Mouse (Mus musculus) liver, embryonic 16.5 days (tissue): ENCODE measurements around the gene Mycl. TPM values are rescaled to one million over a fixed set of nuclear protein-coding genes. Genes with fewer than 3 reads are reported as not detected.
A peak's percentile ranks its signal among the peaks of the same experiment; 100 is the strongest.

Source experiments
- ATAC-seq: fragments of 200-750 bp; cut with Nextera tagmentation; 2 replicates; pipeline ENCODE4 v1.8.0; 2017; ENCODE audit warnings: low read depth, mild to moderate bottlenecking, moderate number of reproducible peaks, moderate library complexity
- H3K27ac ChIP-seq: fragments of 300-500 bp; sonication (generic); 2 replicates; pipeline ENCODE4 v1.5.1; 2014; ENCODE audit warnings: mild to moderate bottlenecking, low read length
- H3K27me3 ChIP-seq: fragments of 300-500 bp; sonication (generic); 2 replicates; pipeline ENCODE4 v1.6.1; 2014; ENCODE audit warnings: low read depth, low read length, mixed read lengths; ENCODE audit not compliant: control insufficient read depth, insufficient read depth
- H3K36me3 ChIP-seq: fragments of 300-500 bp; sonication (generic); 2 replicates; pipeline ENCODE4 v1.6.1; 2014; ENCODE audit warnings: mild to moderate bottlenecking; ENCODE audit not compliant: control insufficient read depth, insufficient read depth
- H3K4me1 ChIP-seq: fragments of 300-500 bp; sonication (generic); 2 replicates; pipeline ENCODE4 v1.6.1; 2014; ENCODE audit warnings: low read depth, low read length, mixed read lengths; ENCODE audit not compliant: control insufficient read depth
- H3K4me2 ChIP-seq: fragments of 300-500 bp; sonication (generic); 2 replicates; pipeline ENCODE4 v1.6.1; 2014; ENCODE audit warnings: low read depth, low read length, mixed read lengths
- H3K4me3 ChIP-seq: fragments of 300-500 bp; sonication (generic); 2 replicates; pipeline ENCODE4 v1.5.1; 2014; ENCODE audit warnings: low read depth, mild to moderate bottlenecking, low read length
- H3K9ac ChIP-seq: fragments of 300-500 bp; sonication (generic); 2 replicates; pipeline ENCODE4 v1.6.1; 2014; ENCODE audit warnings: low read depth, low read length
- H3K9me3 ChIP-seq: fragments of 300-500 bp; sonication (generic); replicated peaks from 2 replicates; pipeline ENCODE4 v1.6.1; 2016; ENCODE audit warnings: low read length; ENCODE audit not compliant: control insufficient read depth
- WGBS: fragments of 180-500 bp; shearing (Covaris S2); extraction: QIAGEN DNeasy Blood & Tissue Kit; methylation state at CpG from one replicate; pipeline ENCODE4 v1.1.7; 2014; ENCODE audit not compliant: insufficient replicate concordance; 5-methylcytosine and 5-hydroxymethylcytosine counted together
- polyA plus RNA-seq: library from polyadenylated mRNA; unstranded; fragments of >200 nt; fragmentation: Nextera tagmentation; extraction: Ambion mirVana; gene quantifications from 2 replicates; pipeline ENCODE4 v1.2.1, GENCODE M21; 2015

Gene Mycl
- 0.65 and 0.92 TPM in 2 replicates for polyA plus RNA-seq

- Histone ChIP-seq H3K27me3 (peaks cover 51% of the 10 kb centered on the region), H3K4me1 (peaks cover 4% of the 10 kb centered on the region), H3K27ac (no peak within 1 kb of the TSS), H3K9ac (peak within 1 kb of the TSS; percentile 49), H3K4me3 (peak within 1 kb of the TSS; percentile 63), H3K9me3 (no peaks in the 10 kb centered on the region), H3K36me3 (no peaks in the 10 kb centered on the region), H3K4me2 (peak within 1 kb of the TSS; percentile 73)
- peak; percentile 59 for ATAC-seq
- WGBS, result under 1% methylated on average over 52 of the region's 69 CpGs
Observed at GRCm38 (mm10) chr4:122995404-122996220, at the start of gene Mycl. Mycl (plus strand) TSS chr4:122995652.

DNA sequence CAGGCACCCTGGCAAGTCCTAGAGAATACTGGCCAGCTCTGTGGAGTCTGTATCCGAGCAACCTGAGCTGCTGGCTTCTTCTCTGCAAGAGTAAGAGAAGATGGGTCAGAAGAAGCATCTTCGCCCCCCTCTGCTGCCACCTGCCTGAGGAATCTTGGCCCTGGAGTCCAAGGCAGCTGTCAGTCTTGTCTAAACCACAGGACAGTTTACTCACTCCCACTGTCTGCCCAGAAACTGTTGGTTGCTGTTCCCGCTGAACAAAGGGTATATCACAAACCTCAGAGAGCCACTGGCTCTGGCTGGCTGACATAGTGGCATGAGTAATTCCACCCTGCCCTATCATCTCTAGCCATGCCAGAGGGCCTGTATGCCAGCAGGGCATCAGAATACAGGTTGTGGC is 48.2 kb upstream of the Mycl start:
- Histone ChIP-seq H3K4me1 (no peaks in the 10 kb centered on the region), H3K4me2 (no peak overlapping the region), H3K4me3 (no peak overlapping the region), H3K9me3 (no peaks in the 10 kb centered on the region), H3K9ac (no peak overlapping the region), H3K27ac (no peak overlapping the region), H3K36me3 (no peaks in the 10 kb centered on the region), H3K27me3 (no peaks in the 10 kb centered on the region; the same call in 1 of the 2 replicates)
- WGBS, result 50% methylated on average over 3 of the region's 3 CpGs
- ATAC-seq, result no peak

DNA sequence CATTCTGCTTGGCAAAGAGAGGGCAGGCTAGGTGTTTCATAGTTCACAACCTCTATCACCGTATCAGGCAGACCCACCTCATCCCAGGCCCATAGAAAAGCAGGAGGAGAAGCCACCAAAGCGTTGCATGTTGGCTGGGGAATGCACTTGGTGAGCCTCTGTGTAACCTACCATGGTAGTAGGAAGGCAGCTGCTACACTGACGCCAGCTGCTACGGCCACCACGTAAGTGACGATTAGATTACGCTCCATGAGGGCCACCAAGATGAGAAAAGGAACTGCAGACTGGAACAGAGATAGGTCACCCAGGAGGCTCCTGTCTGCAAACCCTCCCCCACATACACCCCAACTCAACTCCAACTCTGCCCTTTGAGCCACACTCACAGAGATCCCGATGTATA is 46.4 kb upstream of the Mycl start:
- no peaks in the 10 kb centered on the region for H3K27me3 ChIP-seq
- H3K9ac ChIP-seq, result no peak overlapping the region
- no peak for ATAC-seq
- H3K36me3 ChIP-seq, result no peaks in the 10 kb centered on the region
- no peak overlapping the region for H3K4me3 ChIP-seq
- no peak overlapping the region for H3K4me2 ChIP-seq
- H3K9me3 ChIP-seq, result no peaks in the 10 kb centered on the region
- no peaks in the 10 kb centered on the region for H3K4me1 ChIP-seq
- H3K27ac ChIP-seq, result no peak overlapping the region
- WGBS, result 50% methylated on average over 8 of the region's 8 CpGs

DNA sequence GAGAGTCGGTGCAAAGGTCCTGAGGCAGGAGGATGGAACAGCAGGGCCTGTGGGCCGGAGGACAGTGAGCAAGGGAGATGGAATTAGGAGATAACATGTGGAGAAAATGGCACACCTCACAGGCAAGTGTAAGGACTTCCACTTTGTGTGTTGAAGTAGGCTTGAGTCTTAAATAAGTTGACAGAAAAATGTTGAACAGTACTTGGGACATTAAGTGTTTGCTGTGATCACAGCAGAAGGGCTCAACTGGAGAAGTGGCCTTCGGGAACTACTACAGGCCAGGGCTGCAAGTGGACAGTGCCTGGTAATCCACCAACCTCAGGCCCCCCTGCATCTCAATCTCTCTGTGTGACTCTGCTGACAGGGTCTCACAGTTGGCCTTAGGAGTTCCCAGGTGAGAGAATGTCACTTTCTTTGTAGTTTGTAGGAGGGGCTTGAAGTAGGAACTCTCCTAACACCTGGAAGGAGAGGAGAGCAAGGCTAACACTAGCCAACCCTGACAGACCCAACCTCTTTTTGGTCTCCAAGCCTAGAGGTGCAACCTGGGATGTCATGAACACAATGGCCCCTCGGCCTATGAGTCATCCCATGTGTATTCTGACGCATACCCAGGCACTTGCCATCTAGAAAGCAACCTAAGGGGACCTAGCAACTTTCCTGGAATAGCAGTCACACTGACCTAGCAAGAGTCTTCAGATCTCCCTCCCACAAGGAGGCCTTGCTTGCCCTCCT is 40.6 kb upstream of the Mycl start:
- Histone ChIP-seq H3K9ac (no peak overlapping the region), H3K4me1 (peaks cover 12% of the 10 kb centered on the region), H3K4me2 (peak overlapping the region; percentile 39), H3K36me3 (no peaks in the 10 kb centered on the region), H3K9me3 (no peaks in the 10 kb centered on the region), H3K27me3 (peaks cover 15% of the 10 kb centered on the region), H3K4me3 (no peak overlapping the region), H3K27ac (no peak overlapping the region)
- WGBS, result 29% methylated on average over 5 of the region's 5 CpGs
- ATAC-seq, result peak; percentile 14

GRCm38 (mm10) chr4:122955412-122956136 is 39.9 kb upstream of the Mycl start:
- Histone ChIP-seq H3K9ac (no peak overlapping the region), H3K36me3 (no peaks in the 10 kb centered on the region)
- WGBS, result 12% methylated on average over 17 of the region's 17 CpGs

GRCm38 (mm10) chr4:122956301-122956700 is 39.2 kb upstream of the Mycl start:
- no peak for ATAC-seq
- H3K9ac ChIP-seq, result no peak overlapping the region

More at GRCm38 (mm10) chr4:122955412-122956136, 39.9 kb upstream of the Mycl start:
- peaks cover 23% of the 10 kb centered on the region for H3K27me3 ChIP-seq
- H3K4me3 ChIP-seq, result no peak overlapping the region
- ATAC-seq, result peak; percentile 94
- no peaks in the 10 kb centered on the region for H3K9me3 ChIP-seq
- peak overlapping the region; percentile 39 for H3K4me2 ChIP-seq
- no peak overlapping the region for H3K27ac ChIP-seq
- peaks cover 12% of the 10 kb centered on the region for H3K4me1 ChIP-seq

GRCm38 (mm10) chr4:122958491-122959031 is 36.9 kb upstream of the Mycl start:
- no peak overlapping the region for H3K4me3 ChIP-seq
- peaks cover 14% of the 10 kb centered on the region for H3K4me1 ChIP-seq
- H3K27me3 ChIP-seq, result peaks cover 53% of the 10 kb centered on the region
- H3K9ac ChIP-seq, result no peak overlapping the region
- H3K4me2 ChIP-seq, result no peak overlapping the region
- H3K27ac ChIP-seq, result no peak overlapping the region
- WGBS, result 59% methylated on average over 6 of the region's 6 CpGs
- no peaks in the 10 kb centered on the region for H3K9me3 ChIP-seq
- H3K36me3 ChIP-seq, result no peaks in the 10 kb centered on the region
- no peak for ATAC-seq

More at GRCm38 (mm10) chr4:122956301-122956700, 39.2 kb upstream of the Mycl start:
- H3K9me3 ChIP-seq, result no peaks in the 10 kb centered on the region
- H3K4me2 ChIP-seq, result no peak overlapping the region
- H3K27me3 ChIP-seq, result peaks cover 30% of the 10 kb centered on the region
- no peaks in the 10 kb centered on the region for H3K36me3 ChIP-seq
- peaks cover 14% of the 10 kb centered on the region for H3K4me1 ChIP-seq
- no peak overlapping the region for H3K4me3 ChIP-seq
- no peak overlapping the region for H3K27ac ChIP-seq
- 66% methylated on average over 4 of the region's 6 CpGs for WGBS

DNA sequence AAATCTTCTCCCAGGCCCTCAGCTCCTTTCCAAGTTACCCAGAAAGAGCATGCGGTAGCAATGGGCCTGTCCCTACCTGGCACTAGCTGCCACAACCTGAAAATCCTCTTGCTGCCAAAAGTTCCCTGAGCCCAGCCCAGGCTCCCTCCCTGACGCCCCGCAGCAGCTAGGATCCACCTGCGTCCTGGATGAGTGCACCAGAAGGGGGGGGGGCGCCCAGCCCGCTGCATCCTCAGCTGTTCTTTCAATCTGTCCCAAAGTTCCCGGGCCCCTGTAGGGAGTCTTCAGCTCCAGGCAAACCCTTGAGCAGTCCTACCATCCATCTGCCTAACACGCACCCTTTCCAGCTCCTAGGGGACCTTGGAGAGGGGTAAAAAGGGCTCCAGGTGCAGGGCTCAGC is 35.6 kb upstream of the Mycl start:
- H3K4me2 ChIP-seq, result peak overlapping the region; percentile 66
- H3K4me3 ChIP-seq, result no peak overlapping the region; the same call in 1 of the 2 replicates
- no peaks in the 10 kb centered on the region for H3K36me3 ChIP-seq
- H3K9me3 ChIP-seq, result no peaks in the 10 kb centered on the region
- H3K9ac ChIP-seq, result no peak overlapping the region
- peaks cover 13% of the 10 kb centered on the region for H3K4me1 ChIP-seq
- WGBS, result 22% methylated on average over 8 of the region's 8 CpGs
- peaks cover 53% of the 10 kb centered on the region for H3K27me3 ChIP-seq
- ATAC-seq, result no peak
- H3K27ac ChIP-seq, result no peak overlapping the region
